ENCODE assay signal across 8 mouse cellular contexts in the genomic region with DNA sequence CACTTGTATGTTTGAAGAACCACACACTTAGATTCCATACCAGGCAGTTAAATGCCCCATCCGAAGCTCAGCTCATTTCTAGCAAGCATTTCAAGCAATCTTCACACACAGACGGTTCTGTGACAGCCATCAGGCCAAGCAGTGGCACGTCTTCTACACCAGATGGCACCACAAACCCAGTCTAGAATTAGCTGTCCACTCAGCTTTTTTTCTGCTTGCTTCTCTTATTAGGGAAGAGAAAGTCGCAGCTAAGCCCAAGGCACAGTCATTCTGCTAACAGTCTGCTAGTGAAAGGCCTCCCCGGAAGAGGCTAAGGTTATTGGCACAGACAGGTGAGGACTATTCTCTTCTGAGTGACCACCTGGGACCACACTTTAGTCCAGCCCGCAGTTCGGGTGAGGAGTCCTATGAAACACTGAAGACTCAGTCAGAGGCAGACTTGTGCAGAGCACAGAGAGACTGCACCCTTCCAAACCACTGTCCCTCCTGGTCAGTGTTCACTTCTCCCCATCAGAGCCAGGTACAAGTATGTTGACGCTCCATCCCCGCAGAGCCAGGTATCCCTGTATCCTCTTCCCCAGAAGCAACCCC. TPM values are rescaled to one million over a fixed set of nuclear protein-coding genes. Genes with fewer than 3 reads are reported as not detected.
A peak's percentile ranks its signal among the peaks of the same experiment; 100 is the strongest.
DNase-seq lines count a peak whose midpoint lies in the region; ATAC-seq and TF ChIP-seq lines count a peak whose summit lies in the region.

No protein-coding gene starts in this region.

- WGBS in heart, adult 2 months = 53% methylated on average over 9 of the region's 9 CpGs
- WGBS in heart, embryonic 11.5 days (ENCODE audit: insufficient replicate concordance) = 55% methylated on average over 9 of the region's 9 CpGs

- H3K27me3 ChIP-seq in heart, adult 2 months (ENCODE audit: control insufficient read depth, insufficient read depth, low read length) = no peaks in the 10 kb centered on the region
- no peaks in the 10 kb centered on the region for H3K27me3 ChIP-seq in heart, embryonic 11.5 days (ENCODE audit: control insufficient read depth, insufficient read depth, low read length)

- H3K9me3 ChIP-seq in heart, embryonic 11.5 days (replicated peaks; ENCODE audit: control insufficient read depth, low read length) = no peaks in the 10 kb centered on the region

- H3K4me1 ChIP-seq in heart, adult 2 months (ENCODE audit: control insufficient read depth, insufficient read depth, low read length) = peaks cover 7% of the 10 kb centered on the region
- no peaks in the 10 kb centered on the region for H3K4me1 ChIP-seq in heart, embryonic 11.5 days (ENCODE audit: control insufficient read depth, insufficient read depth, low read length)

- H3K4me3 ChIP-seq in heart, adult 2 months = no peak overlapping the region
- no peak overlapping the region for H3K4me3 ChIP-seq in heart, embryonic 11.5 days (ENCODE audit: low read depth, low read length)
- no peak overlapping the region for H3K4me3 ChIP-seq in gastrocnemius, adult 2 months

- TF ChIP-seq CTCF in heart, adult 2 months (IDR thresholded peaks at IDR 0.05) = peak; percentile 96
- peak; percentile 88 for TF ChIP-seq CTCF in gastrocnemius, adult 2 months (IDR thresholded peaks at IDR 0.05)

- H3K27ac ChIP-seq in heart, adult 2 months = no peak overlapping the region
- H3K27ac ChIP-seq in heart, embryonic 11.5 days (ENCODE audit: low read depth, low read length) = no peak overlapping the region
- H3K27ac ChIP-seq in gastrocnemius, adult 2 months = no peak overlapping the region

- DNase-seq in heart, adult 2 months = peak; percentile 48 to 68
- peak; percentile 80 to 82 for DNase-seq in cerebellum, postnatal 14 days
- peak; percentile 50 for DNase-seq in gastrocnemius, adult 2 months
- peak; percentile 67 for DNase-seq in kidney, postnatal 14 days
- DNase-seq in lung, adult 18-20 months = peak; percentile 25 to 31
- peak; percentile 40 for DNase-seq in ovary, postnatal 36 days (ENCODE audit: low spot score)
- no peak for DNase-seq in thymus, postnatal 25 days

- ATAC-seq in heart, embryonic 11.5 days (replicated peaks; ENCODE audit: insufficient number of reproducible peaks, low FRiP score, low TSS enrichment) = no peak

- H3K4me2 ChIP-seq in heart, embryonic 11.5 days = no peak overlapping the region

- TF ChIP-seq EP300 in heart, adult 2 months (IDR thresholded peaks at IDR 0.05; ENCODE audit: insufficient read depth, low read depth, low read length) = peak; percentile 81

- intact Hi-C loops in heart, adult 2 months (cut with DNase I) = loop anchor here (1.0 to 2.0 kb wide), 2 partner anchors 443 to 555 kb away; no protein-coding TSS in a partner anchor
- intact Hi-C loops in gastrocnemius, adult 2 months (cut with DNase I) = loop anchor here (1.0 to 10.0 kb wide), 3 partner anchors 355 to 555 kb away; no protein-coding TSS in a partner anchor

- no peak overlapping the region for H3K9ac ChIP-seq in heart, adult 2 months (ENCODE audit: low read depth, low read length)
- no peak overlapping the region for H3K9ac ChIP-seq in heart, embryonic 11.5 days (ENCODE audit: low read depth, low read length)

- H3K36me3 ChIP-seq in heart, adult 2 months (ENCODE audit: control insufficient read depth, insufficient read depth, low read length) = no peaks in the 10 kb centered on the region
- H3K36me3 ChIP-seq in heart, embryonic 11.5 days (ENCODE audit: control insufficient read depth, insufficient read depth, low read length) = no peaks in the 10 kb centered on the region

- H3K79me2 ChIP-seq in heart, adult 2 months (replicated peaks; ENCODE audit: control insufficient read depth, insufficient read depth, low read length) = no peaks in the 10 kb centered on the region

- TF ChIP-seq POLR2A in heart, adult 2 months (IDR thresholded peaks at IDR 0.05; ENCODE audit: insufficient read depth, low read depth, low read length) = no peak

RNA-seq across cellular contexts. Expression of a gene that starts 45.0 kb away (rescaled TPM):
- 10 to 100 TPM in 1 of 2 experiments, 1 to 10 TPM in 1; 9.7 to 15.9 TPM for total RNA-seq in heart, adult 2 months (2021)
- polyA plus RNA-seq in heart, adult 2 months (2012; rRNA removed) = 10.6 and 16.8 TPM in 2 replicates
- 29.4 and 31.6 TPM in 2 replicates for polyA plus RNA-seq in heart, embryonic 11.5 days (2014; fragmentation: Nextera tagmentation; extraction: Ambion mirVana)
- 1 to 10 TPM; 1.6 to 4.1 TPM for total RNA-seq in gastrocnemius, adult 2 months (2021)
